Mouse (Mus musculus): ENCODE measurements at regions not wholly inside any gene's neighbourhood (a gene's known extent, or its start where the extent isn't known, plus 50 kb on each side); places are given as distances from the start of the nearest gene placed in this dataset.

DNA sequence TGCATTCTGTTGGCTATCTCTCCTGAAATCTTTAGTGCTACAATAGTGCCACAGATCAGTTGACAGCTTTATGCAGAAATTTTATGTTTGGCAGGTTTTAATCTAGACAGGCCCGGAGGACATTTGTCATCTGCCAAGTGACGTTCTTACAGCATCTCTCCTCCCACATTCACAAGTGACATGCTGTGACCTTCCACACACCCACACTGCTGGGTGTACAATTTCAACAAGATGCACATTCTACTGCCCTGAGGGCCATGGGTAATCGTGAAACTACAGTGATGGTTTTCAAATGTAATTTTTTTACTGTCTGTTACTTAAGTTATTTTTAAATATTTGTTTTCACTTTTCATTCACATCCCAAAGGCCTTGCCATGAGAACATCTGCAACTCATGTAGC lies 639.2 kb upstream of the Gm11114 start:
- H3K4me1 ChIP-seq (ENCODE audit: control insufficient read depth, low read depth, low read length) = no peaks in the 10 kb centered on the region
- WGBS (ENCODE audit: insufficient replicate concordance) = 52% methylated on average over 3 of the region's 3 CpGs

DNA sequence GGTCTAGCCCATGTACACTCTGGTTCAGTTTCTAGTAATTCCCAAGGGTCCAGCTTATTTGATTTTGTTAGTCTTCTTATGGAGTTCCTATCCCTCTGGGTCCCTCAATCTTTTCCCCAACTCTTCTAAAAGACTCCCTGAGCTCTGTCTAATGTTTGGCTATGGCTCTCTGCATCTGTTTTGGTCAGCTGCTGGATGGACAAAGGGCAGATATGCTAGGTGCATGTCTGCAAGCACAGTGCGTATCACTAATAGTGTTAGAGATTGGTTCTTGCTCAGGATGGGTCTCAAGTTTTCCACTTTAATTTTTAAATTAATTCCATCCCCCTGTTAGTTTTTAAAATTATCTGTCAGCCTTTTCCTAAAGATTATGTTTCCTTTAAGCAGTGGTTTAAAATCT lies 634.2 kb upstream of the Gm11114 start:
- ATAC-seq (ENCODE audit: low read depth) = no peak
- Histone ChIP-seq H3K4me3 (ENCODE audit: low read depth, low read length) (no peak overlapping the region), H3K9ac (ENCODE audit: low read depth, low read length) (no peak overlapping the region), H3K27ac (ENCODE audit: low read length) (no peak overlapping the region), H3K4me1 (ENCODE audit: control insufficient read depth, low read depth, low read length) (no peaks in the 10 kb centered on the region), H3K27me3 (ENCODE audit: control insufficient read depth, insufficient read depth, low read depth, low read length) (no peaks in the 10 kb centered on the region), H3K4me2 (ENCODE audit: low read depth, low read length) (no peak overlapping the region), H3K36me3 (ENCODE audit: control insufficient read depth, insufficient read depth) (no peaks in the 10 kb centered on the region), H3K9me3 (replicated peaks; ENCODE audit: control insufficient read depth, low read length) (no peaks in the 10 kb centered on the region)
- 74% methylated on average over 1 of the region's 1 CpGs for WGBS (ENCODE audit: insufficient replicate concordance)

More for the DNA sequence above, 639.2 kb upstream of the Gm11114 start:
- no peak overlapping the region for H3K4me3 ChIP-seq (ENCODE audit: low read depth, low read length)
- no peak overlapping the region for H3K27ac ChIP-seq (ENCODE audit: low read length)
- no peaks in the 10 kb centered on the region for H3K27me3 ChIP-seq (ENCODE audit: control insufficient read depth, insufficient read depth, low read depth, low read length)
- no peaks in the 10 kb centered on the region for H3K36me3 ChIP-seq (ENCODE audit: control insufficient read depth, insufficient read depth)
- ATAC-seq (ENCODE audit: low read depth) = no peak
- H3K4me2 ChIP-seq (ENCODE audit: low read depth, low read length) = no peak overlapping the region
- no peak overlapping the region for H3K9ac ChIP-seq (ENCODE audit: low read depth, low read length)
- no peaks in the 10 kb centered on the region for H3K9me3 ChIP-seq (replicated peaks; ENCODE audit: control insufficient read depth, low read length)

DNA sequence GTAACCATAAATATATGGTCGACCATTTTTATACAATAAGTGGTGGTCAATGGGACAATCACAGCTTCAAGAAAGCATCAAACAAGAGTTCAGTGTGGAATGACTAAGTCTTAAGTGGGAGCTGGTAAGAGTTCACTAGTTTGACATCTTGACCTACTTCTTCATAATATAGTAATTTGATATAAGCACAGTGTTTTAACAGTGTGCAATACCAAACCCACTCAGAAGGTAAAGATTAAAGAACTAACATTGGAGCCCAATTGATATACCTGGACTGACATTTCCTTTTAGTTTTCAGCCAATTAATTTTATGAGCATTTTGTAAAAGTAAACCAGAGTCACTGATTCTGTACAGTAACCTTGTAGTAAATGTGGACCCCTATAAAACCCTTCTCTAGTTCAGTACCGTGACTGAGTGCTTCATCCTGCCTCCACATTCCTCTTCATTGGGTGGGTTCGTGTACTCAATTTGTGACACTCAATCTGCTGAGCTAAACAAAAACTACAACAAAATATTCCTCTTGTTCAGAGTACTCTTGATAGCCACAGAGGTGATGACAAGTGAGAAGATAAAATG lies 593.9 kb upstream of the Gm11114 start:
- no peaks in the 10 kb centered on the region for H3K4me1 ChIP-seq (ENCODE audit: control insufficient read depth, low read depth, low read length)
- no peaks in the 10 kb centered on the region for H3K27me3 ChIP-seq (ENCODE audit: control insufficient read depth, insufficient read depth, low read depth, low read length)
- H3K4me2 ChIP-seq (ENCODE audit: low read depth, low read length) = no peak overlapping the region
- ATAC-seq (ENCODE audit: low read depth) = no peak
- WGBS (ENCODE audit: insufficient replicate concordance) = 52% methylated on average over 3 of the region's 3 CpGs
- no peak overlapping the region for H3K9ac ChIP-seq (ENCODE audit: low read depth, low read length)
- no peak overlapping the region for H3K4me3 ChIP-seq (ENCODE audit: low read depth, low read length)
- H3K27ac ChIP-seq (ENCODE audit: low read length) = no peak overlapping the region
- no peaks in the 10 kb centered on the region for H3K9me3 ChIP-seq (replicated peaks; ENCODE audit: control insufficient read depth, low read length)
- no peaks in the 10 kb centered on the region for H3K36me3 ChIP-seq (ENCODE audit: control insufficient read depth, insufficient read depth)

DNA sequence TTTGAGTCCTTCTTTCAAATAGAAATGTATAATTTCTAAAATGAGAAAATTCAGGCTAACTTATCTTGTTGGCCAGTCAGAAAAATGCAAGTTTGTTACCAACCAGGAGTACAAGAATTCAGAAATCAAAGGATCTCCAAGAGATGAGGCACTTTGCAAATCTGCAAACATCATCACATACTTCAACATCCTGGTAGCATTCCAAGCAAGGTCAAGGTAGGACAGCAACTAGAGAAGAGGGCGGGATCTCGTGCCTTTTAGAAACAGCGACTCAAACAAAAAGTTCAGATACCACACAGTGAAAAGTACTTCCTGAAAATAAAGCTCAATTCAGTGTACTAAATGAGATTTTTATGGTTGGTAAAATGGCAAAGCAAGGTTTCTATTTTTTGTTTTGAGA lies 593.2 kb upstream of the Gm11114 start:
- no peak overlapping the region for H3K4me2 ChIP-seq (ENCODE audit: low read depth, low read length)
- H3K4me3 ChIP-seq (ENCODE audit: low read depth, low read length) = no peak overlapping the region
- H3K27ac ChIP-seq (ENCODE audit: low read length) = no peak overlapping the region
- no peaks in the 10 kb centered on the region for H3K4me1 ChIP-seq (ENCODE audit: control insufficient read depth, low read depth, low read length)
- WGBS (ENCODE audit: insufficient replicate concordance) = 63% methylated on average over 3 of the region's 3 CpGs
- H3K27me3 ChIP-seq (ENCODE audit: control insufficient read depth, insufficient read depth, low read depth, low read length) = no peaks in the 10 kb centered on the region
- no peak for ATAC-seq (ENCODE audit: low read depth)
- H3K9me3 ChIP-seq (replicated peaks; ENCODE audit: control insufficient read depth, low read length) = no peaks in the 10 kb centered on the region
- no peak overlapping the region for H3K9ac ChIP-seq (ENCODE audit: low read depth, low read length)
- H3K36me3 ChIP-seq (ENCODE audit: control insufficient read depth, insufficient read depth) = no peaks in the 10 kb centered on the region

DNA sequence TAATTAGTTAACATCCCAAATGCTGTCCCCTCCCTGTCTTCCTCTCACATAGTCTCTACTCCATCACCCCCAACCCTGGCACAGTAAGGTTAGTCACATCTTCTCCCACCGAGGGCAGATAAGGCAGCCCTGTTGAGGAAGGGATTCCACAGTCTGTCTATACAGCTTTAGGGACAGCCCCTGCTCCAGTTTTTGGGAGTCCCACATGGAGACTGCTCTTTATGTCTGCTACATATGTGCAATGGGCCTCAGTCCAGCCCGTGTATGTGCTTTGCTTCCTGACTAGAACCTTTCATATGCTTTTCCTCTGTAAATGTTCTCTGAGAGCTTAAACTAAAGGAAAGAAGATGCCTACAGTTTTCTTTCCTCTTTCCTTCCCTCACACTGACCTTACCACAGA lies 592.1 kb upstream of the Gm11114 start:
- 46% methylated on average over 2 of the region's 2 CpGs for WGBS (ENCODE audit: insufficient replicate concordance)
- Histone ChIP-seq H3K27ac (ENCODE audit: low read length) (no peak overlapping the region), H3K9me3 (replicated peaks; ENCODE audit: control insufficient read depth, low read length) (no peaks in the 10 kb centered on the region), H3K4me3 (ENCODE audit: low read depth, low read length) (no peak overlapping the region), H3K4me1 (ENCODE audit: control insufficient read depth, low read depth, low read length) (no peaks in the 10 kb centered on the region), H3K9ac (ENCODE audit: low read depth, low read length) (no peak overlapping the region), H3K4me2 (ENCODE audit: low read depth, low read length) (no peak overlapping the region), H3K27me3 (ENCODE audit: control insufficient read depth, insufficient read depth, low read depth, low read length) (no peaks in the 10 kb centered on the region), H3K36me3 (ENCODE audit: control insufficient read depth, insufficient read depth) (no peaks in the 10 kb centered on the region)
- ATAC-seq (ENCODE audit: low read depth) = no peak

DNA sequence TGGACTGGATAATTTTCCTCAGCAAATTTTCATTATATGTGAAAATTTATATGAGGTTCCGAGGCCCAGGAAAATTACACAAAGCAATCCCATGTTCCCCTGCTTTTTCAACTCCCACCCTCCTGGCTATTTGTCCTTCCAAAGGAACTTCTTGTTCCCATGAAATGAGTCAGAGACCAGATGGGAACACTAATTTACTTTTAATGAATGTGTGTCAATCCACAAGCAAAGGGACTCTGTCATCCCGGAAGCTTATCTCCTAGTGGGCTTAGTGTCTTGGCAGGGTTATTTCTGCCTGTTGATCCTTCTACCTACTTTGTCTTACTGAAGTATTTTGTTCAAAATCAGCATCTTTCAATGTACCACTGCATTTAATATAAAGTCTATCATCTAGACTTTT lies 573.3 kb upstream of the Gm11114 start:
- no peak for ATAC-seq (ENCODE audit: low read depth)
- Histone ChIP-seq H3K9ac (ENCODE audit: low read depth, low read length) (no peak overlapping the region), H3K36me3 (ENCODE audit: control insufficient read depth, insufficient read depth) (no peaks in the 10 kb centered on the region), H3K27me3 (ENCODE audit: control insufficient read depth, insufficient read depth, low read depth, low read length) (no peaks in the 10 kb centered on the region), H3K4me1 (ENCODE audit: control insufficient read depth, low read depth, low read length) (no peaks in the 10 kb centered on the region), H3K9me3 (replicated peaks; ENCODE audit: control insufficient read depth, low read length) (no peaks in the 10 kb centered on the region), H3K27ac (ENCODE audit: low read length) (no peak overlapping the region), H3K4me2 (ENCODE audit: low read depth, low read length) (no peak overlapping the region), H3K4me3 (ENCODE audit: low read depth, low read length) (no peak overlapping the region)
- WGBS (ENCODE audit: insufficient replicate concordance) = 67% methylated on average over 2 of the region's 2 CpGs

DNA sequence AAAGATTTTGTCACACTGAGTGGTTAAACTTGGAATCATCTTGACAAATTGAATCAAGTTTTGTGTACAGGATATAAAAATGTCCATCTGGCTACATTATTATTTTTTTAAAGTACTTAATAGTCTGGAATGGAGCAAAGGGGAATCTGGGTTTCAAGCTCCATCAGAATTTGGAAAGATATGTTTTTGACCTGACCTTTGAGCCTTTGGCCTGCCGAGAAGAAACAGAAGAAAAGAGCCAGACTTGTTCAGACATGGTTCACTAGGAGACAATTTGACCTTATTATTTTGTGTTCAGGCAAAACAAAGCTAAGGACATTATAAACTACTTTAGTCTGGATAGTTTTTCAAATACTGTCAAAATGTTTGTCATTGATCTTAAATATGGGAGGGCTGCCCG lies 572.2 kb upstream of the Gm11114 start:
- Histone ChIP-seq H3K9ac (ENCODE audit: low read depth, low read length) (no peak overlapping the region), H3K4me3 (ENCODE audit: low read depth, low read length) (no peak overlapping the region), H3K27me3 (ENCODE audit: control insufficient read depth, insufficient read depth, low read depth, low read length) (no peaks in the 10 kb centered on the region), H3K27ac (ENCODE audit: low read length) (no peak overlapping the region), H3K4me1 (ENCODE audit: control insufficient read depth, low read depth, low read length) (no peaks in the 10 kb centered on the region), H3K36me3 (ENCODE audit: control insufficient read depth, insufficient read depth) (no peaks in the 10 kb centered on the region), H3K9me3 (replicated peaks; ENCODE audit: control insufficient read depth, low read length) (no peaks in the 10 kb centered on the region), H3K4me2 (ENCODE audit: low read depth, low read length) (no peak overlapping the region)
- ATAC-seq (ENCODE audit: low read depth) = no peak
- 50% methylated on average over 2 of the region's 2 CpGs for WGBS (ENCODE audit: insufficient replicate concordance)

DNA sequence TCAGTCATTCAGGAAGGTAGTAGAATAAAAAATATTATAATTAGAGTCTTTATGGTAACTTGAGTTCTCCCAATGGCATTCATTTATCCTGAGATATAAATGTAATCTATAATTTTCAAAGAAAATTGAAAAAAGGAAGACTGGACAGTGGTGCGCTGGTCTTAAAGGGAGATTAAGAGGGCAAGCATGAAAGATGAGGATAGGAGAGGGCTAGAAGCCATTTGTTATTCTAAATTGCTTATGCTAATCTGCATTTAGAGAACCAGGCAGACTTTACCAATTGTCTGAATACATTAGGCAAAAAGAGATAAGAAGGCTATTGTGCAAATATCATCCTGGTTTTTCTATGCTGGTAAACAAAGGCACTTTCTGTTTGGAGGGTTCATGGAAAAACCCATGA lies 558.2 kb upstream of the Gm11114 start:
- Histone ChIP-seq H3K27me3 (ENCODE audit: control insufficient read depth, insufficient read depth, low read depth, low read length) (no peaks in the 10 kb centered on the region), H3K27ac (ENCODE audit: low read length) (no peak overlapping the region), H3K4me2 (ENCODE audit: low read depth, low read length) (no peak overlapping the region), H3K9ac (ENCODE audit: low read depth, low read length) (no peak overlapping the region), H3K9me3 (replicated peaks; ENCODE audit: control insufficient read depth, low read length) (no peaks in the 10 kb centered on the region), H3K36me3 (ENCODE audit: control insufficient read depth, insufficient read depth) (no peaks in the 10 kb centered on the region), H3K4me3 (ENCODE audit: low read depth, low read length) (no peak overlapping the region), H3K4me1 (ENCODE audit: control insufficient read depth, low read depth, low read length) (no peaks in the 10 kb centered on the region)
- no peak for ATAC-seq (ENCODE audit: low read depth)
- 55% methylated on average over 1 of the region's 1 CpGs for WGBS (ENCODE audit: insufficient replicate concordance)

DNA sequence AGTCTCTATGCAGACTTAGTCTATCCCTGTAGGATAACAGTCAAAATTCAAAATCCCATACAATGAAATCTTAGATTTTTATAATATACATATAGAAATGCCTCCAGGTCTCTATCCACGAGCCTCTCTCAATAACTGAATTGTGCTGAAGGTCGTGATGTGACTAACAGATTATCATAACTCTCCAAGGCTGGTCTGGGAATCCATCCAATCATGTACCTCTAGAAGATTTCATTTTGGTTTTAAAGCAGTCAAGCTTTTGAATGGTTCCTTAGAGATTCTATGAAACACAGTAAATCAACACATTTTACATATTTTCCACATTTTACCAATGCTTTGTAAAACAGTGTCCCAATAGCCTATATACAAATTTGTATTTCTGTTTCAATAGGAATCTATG lies 557.7 kb upstream of the Gm11114 start:
- Histone ChIP-seq H3K4me2 (ENCODE audit: low read depth, low read length) (no peak overlapping the region), H3K27me3 (ENCODE audit: control insufficient read depth, insufficient read depth, low read depth, low read length) (no peaks in the 10 kb centered on the region), H3K9ac (ENCODE audit: low read depth, low read length) (no peak overlapping the region), H3K27ac (ENCODE audit: low read length) (no peak overlapping the region), H3K4me1 (ENCODE audit: control insufficient read depth, low read depth, low read length) (no peaks in the 10 kb centered on the region), H3K4me3 (ENCODE audit: low read depth, low read length) (no peak overlapping the region), H3K36me3 (ENCODE audit: control insufficient read depth, insufficient read depth) (no peaks in the 10 kb centered on the region), H3K9me3 (replicated peaks; ENCODE audit: control insufficient read depth, low read length) (no peaks in the 10 kb centered on the region)
- ATAC-seq (ENCODE audit: low read depth) = no peak
- WGBS (ENCODE audit: insufficient replicate concordance) = 41% methylated on average over 2 of the region's 2 CpGs

Measured in liver, embryonic 16.5 days (tissue).